Mouse (Mus musculus): Measurements from ENCODE around the gene Gm17617. TPM values are rescaled to one million over a fixed set of nuclear protein-coding genes. Genes with fewer than 3 reads are reported as not detected.

The Gm17617 gene
- total RNA-seq (2021) = not detected in 2 replicates
- long read RNA-seq, experiment 1 = 0 reads
- long read RNA-seq, experiment 2 = 0 reads

GRCm38 (mm10) chr13:55133448-55133847 is at the start of gene Gm17617:
Gene Gm17617, minus strand, starts transcription at chr13:55133548.
- no peak for DNase-seq

GRCm38 (mm10) chr13:55182173-55182894 is 49.0 kb upstream of the Gm17617 start:
- peak; percentile 88 for DNase-seq

GRCm38 (mm10) chr13:55181786-55182172 is 48.4 kb upstream of the Gm17617 start:
- no peak for DNase-seq

GRCm38 (mm10) chr13:55179591-55179990 is 46.2 kb upstream of the Gm17617 start:
- DNase-seq = peak; percentile 35

- peak; percentile 79 for DNase-seq
These were observed 45.2 kb upstream of the Gm17617 start for GRCm38 (mm10) chr13:55178556-55178955.

GRCm38 (mm10) chr13:55177903-55178496 is 44.7 kb upstream of the Gm17617 start:
- peak; percentile 67 for DNase-seq

- no peak for DNase-seq
These were observed 42.9 kb upstream of the Gm17617 start for GRCm38 (mm10) chr13:55176265-55176664.

- DNase-seq = no peak
These were observed 41.0 kb upstream of the Gm17617 start for GRCm38 (mm10) chr13:55174347-55174746.

GRCm38 (mm10) chr13:55172336-55172770 is 39.0 kb upstream of the Gm17617 start:
- DNase-seq = peak; percentile 62

- peak; percentile 81 for DNase-seq
These were observed 38.4 kb upstream of the Gm17617 start for GRCm38 (mm10) chr13:55171517-55172335.

GRCm38 (mm10) chr13:55168958-55169369 is 35.6 kb upstream of the Gm17617 start:
- DNase-seq = peak; percentile 67

- no peak for DNase-seq
These were observed 34.9 kb upstream of the Gm17617 start for GRCm38 (mm10) chr13:55168255-55168654.

- no peak for DNase-seq
These were observed 34.5 kb upstream of the Gm17617 start for GRCm38 (mm10) chr13:55167798-55168197.

- DNase-seq = no peak
These were observed 33.7 kb upstream of the Gm17617 start for GRCm38 (mm10) chr13:55166806-55167725.

GRCm38 (mm10) chr13:55165831-55166339 is 32.5 kb upstream of the Gm17617 start:
- no peak for DNase-seq

GRCm38 (mm10) chr13:55163553-55163952 is 30.2 kb upstream of the Gm17617 start:
- no peak for DNase-seq

GRCm38 (mm10) chr13:55162365-55162764 is 29.0 kb upstream of the Gm17617 start:
- DNase-seq = no peak

GRCm38 (mm10) chr13:55153951-55154350 is 20.6 kb upstream of the Gm17617 start:
- no peak for DNase-seq

- DNase-seq = peak; percentile 85
These were observed 19.5 kb upstream of the Gm17617 start, which contains the start of gene Fgfr4 for GRCm38 (mm10) chr13:55152621-55153415. Gene Fgfr4, plus strand, starts transcription at chr13:55152640.

- DNase-seq = no peak
These were observed 6.9 kb upstream of the Gm17617 start for GRCm38 (mm10) chr13:55140271-55140670.
